Mouse (Mus musculus) kidney, postnatal 25 days (tissue): Measurements from ENCODE around the gene Gm21983.

Source experiments
- DNase-seq, 2 experiments: peaks; one replicate each; pipeline ENCODE4 v3.0.0; 2021; ENCODE audit warnings: mixed read lengths in 2 of 2

Gene Gm21983

DNA sequence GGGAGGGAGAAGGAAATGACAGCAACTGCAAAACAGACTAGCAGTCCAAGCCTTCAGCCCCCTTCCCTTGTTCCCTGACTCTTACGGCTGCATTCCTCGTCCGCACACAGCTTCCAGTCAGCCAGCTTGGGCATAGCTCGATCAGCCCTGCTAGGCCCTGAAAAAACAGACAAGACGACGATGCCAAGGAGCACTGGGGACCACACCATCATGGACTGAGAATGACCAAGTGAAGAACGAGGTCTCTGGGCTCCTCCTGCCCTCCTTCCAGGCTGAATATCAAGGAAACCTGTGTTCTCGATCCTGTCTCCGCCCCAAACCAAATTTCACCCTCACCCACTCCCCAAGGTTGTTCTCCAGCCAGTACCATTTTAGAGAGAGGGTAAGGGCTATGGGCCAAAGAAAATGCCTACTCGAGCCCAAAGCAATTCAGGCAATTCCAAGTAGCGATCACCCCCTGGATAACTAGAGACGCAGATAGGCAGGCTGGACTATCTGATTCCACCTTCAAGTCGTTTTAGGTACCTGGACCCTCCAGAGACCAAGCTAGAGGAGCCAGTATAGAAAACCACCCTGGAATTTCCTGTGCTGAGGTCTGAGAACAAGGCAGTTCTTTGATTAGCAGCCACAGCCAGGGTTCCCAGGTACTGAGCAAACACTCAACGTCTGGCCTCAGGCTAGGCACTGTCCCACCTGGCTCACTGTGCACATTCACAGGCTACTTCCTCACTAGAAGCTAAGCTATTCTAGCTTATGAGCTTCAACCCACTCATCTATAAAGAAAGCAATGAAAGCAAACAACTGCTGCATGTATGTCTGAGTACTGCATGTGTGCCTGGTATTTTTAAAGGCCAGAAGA lies at the start of gene Gm21983, which contains the start of gene Mia:
Gene Gm21983, minus strand, starts transcription at position 250 of the 859 bp plus-strand sequence.
Gene Mia, minus strand, starts transcription at position 321 of the 859 bp plus-strand sequence.
- DNase-seq: no peak

DNA sequence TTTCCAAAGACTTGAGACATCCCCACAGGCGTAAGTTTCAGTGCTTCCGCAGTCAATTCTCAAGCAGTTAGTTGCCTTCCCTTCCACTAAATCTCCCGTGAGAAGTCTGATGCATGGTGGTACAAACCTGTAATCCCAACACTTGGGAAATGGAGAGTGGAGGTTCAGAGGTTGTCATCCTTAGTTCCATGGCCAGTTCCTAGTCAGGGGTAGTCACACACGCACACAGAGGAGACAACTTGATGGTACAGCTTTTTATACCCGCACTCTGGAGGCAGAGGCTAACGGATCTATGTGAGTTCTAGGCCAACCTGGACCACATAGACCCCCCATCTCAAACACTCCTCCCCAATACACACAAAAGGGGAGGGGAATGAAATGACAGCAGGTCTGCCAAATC lies 48.0 kb upstream of the Gm21983 start:
- DNase-seq: no peak

DNA sequence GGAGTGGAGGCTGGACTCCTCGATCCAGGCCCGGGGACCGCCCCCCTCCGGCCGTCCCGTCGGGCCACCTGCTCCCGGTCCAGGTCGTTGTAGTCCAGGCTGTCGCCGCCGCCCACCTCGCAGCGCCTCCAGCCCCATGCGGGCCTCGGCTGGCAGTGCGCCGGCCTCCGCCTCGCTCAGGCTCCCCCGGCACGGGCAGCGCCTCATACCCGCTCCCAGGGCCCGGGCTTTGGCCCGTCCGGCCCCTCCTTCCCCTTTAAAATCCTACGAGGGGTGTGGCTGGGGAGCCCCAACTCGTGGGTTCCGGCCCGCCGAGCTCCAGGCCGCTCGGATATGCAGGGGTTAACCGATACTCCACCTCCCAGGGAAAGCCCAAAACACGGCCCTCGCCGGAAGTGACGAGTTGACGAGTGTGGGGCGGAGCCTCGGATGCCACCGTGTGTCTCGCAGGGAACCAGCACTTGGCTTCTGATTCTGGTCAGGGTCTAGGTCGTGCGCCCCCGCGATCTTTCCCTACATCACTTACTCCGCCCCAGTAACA lies 47.5 kb upstream of the Gm21983 start, which contains the start of gene Itpkc:
Gene Itpkc, minus strand, starts transcription at position 381 of the 541 bp plus-strand sequence.
- DNase-seq: peak; percentile 93 to 96

DNA sequence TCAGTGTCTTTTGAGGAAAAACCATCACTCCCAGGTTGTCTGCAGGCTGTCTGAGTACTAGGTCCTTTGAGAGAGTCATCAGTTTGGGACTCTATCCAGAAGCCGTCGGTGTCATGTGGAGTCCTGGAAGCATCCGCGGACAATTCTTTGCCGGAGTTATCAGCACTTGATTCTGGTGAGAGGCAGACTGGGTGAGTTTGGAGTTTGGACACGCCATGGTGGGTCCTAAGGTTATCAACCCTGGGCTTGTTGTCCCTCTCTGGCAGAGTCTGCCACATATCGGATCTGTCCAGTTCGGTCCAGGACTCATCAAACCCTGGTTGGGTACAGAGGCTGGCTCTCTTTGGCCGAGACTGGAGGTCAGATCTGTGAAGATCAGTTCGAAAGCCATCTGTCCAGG lies 46.8 kb upstream of the Gm21983 start:
- no peak for DNase-seq

DNA sequence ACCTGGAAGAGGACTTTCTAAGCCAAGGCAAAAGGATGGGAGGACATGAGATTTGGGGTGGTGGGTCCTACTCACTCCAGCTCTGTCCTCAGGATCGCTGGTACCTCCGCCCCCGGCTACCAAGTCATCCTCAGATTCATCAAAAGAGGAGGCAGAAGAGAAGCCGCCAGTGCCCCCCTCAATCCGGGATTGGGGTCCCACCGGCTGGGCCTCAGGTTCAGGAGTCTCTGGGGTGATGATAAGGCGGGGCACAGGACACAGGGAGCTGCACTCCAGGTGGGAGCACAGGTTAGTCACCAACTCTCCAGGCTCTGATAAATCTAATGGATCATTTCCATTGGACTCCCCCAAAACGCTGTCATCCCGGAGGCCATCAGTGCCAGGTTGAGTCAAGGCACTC lies 46.4 kb upstream of the Gm21983 start:
- DNase-seq: no peak

DNA sequence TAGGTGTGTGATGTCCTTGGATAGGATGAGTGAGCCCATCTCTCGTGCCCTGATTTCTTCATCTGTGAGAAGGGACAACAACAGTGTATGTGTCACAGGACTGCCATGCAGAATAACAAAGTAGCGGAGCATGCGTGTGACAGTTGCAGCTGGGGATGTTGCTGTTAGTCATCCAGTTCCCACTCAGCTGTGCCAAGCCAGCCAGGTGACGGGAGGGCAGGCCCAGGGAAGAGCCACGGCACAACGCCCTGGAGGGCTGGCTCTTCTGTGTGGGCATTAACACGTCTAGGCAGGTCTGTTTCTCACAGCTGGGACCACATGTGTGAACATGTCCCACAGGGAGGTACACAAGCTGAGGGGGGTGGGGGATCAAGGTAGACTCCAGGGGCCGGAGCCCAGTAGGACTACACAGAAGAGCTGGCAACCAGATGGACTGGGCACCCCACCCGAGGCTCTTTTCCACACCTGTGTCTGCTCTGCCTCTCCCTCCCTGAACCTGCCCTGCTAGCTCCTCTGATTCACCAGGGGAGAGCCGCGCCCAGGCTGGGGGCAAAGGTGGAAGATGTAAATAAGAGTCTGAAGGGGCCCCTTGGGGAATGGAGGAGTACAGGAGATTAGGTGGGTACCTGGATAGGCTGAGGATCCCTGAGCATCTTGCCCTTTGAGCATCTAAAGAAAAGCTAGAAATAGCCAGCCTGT lies 44.1 kb upstream of the Gm21983 start:
- no peak for DNase-seq

DNA sequence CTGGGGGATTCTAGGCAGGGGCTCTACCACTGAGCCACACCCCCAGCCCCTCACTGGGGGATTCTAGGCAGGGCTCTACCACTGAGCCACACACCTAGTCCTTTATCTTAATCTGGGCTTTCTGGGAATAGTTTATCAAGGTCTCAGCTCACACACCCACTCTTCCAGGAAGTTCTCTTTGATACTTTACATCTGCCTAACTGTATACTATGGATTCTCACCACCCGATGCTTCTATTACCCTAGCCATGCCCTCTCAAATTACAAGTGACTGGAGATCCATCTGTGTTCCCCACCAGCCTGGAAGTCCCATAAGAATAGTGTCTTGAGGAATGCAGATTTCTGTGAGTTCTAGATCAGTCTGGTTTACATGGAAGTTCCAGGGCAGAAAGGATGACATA lies 41.7 kb upstream of the Gm21983 start:
- DNase-seq: no peak

DNA sequence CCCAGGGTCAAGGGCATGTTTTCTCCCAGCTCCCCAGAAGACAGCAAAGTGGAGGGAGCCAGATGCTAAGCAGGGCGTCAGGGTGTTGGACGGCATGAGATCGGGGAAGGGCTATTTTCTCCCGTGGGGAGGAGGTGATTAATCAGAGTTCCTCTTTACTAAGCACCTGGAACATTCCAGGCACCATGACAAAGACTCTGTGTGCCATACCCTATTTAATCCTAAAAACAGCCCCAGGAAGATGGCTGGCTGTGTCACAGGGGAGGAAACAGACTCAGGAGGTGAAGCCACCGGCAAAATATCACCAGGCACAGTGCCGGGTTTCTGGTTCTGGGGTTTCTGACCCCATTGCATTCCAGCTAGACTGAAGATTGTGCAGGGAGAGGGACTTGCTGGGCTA lies 41.1 kb upstream of the Gm21983 start:
- no peak for DNase-seq

DNA sequence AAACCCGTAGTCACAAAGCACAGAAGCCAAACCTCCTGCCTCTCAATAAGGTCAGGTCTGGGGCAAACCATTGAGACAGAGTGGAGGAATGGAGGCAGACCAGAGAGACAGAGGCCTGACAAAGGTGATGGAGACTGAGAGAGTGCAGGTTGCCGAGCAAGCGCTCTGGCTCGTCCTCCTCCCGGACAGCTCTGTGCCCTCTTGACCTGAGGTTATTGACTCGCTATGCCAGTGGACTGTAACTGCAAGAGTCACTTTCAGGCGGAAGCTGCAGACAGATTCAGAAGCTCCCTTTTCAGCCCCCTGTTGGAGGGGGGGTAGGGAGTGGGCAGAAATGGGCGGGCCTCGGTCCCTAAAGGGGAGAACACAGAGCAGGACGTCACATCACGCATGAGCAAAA lies 39.1 kb upstream of the Gm21983 start:
- no peak for DNase-seq

DNA sequence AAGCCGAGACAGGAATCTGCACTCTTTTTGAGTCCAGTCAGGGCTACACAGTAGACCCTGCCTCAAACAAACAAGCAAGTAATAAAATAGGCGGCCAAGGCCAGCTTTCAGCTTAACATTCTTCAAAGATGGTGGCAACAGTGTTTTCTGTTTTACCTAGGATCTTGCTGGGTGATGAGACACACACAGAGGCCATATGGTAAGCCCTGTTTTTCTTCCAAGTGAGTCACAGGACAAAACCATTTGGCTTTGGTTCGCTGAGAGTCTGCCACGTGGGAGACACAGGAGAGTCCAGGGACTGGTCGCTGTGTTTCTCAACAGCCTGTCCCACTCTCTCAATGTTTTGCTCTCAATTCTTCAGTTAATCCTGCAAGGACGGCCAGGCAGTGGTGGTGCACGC lies 37.7 kb upstream of the Gm21983 start:
- no peak for DNase-seq

DNA sequence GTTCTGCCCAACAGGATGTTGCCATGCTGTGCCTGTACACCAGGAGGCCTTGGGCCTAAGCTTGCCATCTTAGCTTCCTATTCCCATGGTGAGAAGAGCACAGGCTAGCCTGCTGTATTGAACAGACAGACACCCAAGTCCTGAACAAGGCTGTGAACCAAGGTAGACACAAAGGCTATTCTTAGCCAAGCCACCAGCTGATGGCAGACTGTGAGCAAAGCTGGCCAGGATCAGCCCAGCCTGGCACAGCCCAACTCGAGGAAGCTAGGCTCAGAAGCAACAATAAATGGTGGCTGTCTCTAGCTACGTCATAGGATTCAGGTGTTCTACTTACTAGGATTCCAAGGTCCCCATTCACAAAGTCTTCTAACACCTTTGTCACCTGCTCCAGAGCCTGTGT lies 31.7 kb upstream of the Gm21983 start:
- no peak for DNase-seq

DNA sequence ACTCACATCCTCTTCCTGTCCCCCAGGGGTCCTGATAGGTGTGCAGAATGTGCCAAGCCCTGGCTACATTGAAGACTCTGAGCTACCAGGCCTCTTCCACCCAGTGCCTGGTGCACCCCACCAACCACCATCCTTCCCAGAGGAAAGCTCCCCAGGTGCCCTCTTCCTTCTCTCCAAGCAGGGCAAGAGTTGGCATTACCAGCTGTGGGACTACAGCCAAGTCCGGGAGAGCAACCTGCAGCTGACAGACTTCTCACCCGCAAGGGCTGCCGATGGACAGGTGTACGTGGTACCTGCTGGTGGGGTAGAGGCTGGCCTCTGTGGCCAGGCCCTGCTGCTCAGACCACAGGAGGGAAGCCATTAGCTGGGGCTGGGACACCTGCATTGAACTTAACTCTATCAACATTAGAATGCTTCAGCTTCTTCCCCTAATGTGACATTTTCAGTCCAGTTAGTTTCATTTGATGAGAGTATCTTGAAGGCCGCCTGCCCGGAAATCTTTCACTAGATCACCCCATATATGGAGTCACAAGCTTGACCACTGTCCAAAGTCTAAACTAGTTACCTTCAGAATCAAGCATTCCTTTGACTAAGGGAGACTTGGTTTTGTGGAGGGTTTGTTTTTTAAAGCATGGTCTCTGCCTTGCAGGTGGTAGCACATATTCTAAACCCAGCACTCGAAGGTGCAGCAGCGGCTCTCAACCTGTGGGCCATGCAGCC lies 23.0 kb upstream of the Gm21983 start:
- peak; percentile 51 to 69 for DNase-seq

DNA sequence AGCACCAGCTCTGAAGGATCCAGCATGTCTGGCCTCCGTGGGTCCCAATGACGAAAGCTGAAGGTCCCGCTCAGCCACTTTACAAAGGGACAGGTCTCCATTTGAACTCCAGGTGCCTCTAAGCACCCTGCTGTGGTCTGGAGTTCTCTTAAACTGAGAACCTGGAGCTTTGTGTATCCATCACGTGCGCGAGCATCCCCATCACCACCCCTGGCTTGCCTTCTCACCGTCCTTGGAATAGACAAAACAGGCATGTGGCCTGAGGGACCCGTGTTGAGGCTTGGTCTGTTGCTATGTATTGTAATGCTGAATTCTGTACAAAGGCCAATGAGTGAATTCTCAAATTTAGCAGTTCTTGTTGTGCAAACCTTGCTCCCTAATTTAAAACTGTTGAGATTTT lies 17.9 kb upstream of the Gm21983 start:
- no peak for DNase-seq

DNA sequence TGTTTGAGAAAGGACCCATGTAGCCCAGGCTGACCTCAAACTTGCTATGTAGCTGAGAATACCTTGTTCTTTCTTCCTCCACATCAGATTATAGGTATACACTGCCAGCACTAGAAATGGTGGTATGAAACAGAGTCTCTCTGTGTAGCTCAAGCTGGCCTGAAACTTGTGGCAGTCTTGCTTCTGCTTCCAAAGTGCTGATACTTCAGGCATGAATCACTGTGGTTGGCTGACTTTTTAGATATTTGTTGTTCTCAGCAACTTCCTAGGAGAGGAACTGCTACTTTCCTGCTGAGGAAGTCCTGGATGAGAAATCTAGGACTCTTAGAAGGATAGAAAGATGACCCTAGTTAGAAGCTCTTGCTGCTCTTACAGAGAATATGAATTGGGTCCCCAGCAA lies 17.5 kb upstream of the Gm21983 start:
- DNase-seq: no peak

DNA sequence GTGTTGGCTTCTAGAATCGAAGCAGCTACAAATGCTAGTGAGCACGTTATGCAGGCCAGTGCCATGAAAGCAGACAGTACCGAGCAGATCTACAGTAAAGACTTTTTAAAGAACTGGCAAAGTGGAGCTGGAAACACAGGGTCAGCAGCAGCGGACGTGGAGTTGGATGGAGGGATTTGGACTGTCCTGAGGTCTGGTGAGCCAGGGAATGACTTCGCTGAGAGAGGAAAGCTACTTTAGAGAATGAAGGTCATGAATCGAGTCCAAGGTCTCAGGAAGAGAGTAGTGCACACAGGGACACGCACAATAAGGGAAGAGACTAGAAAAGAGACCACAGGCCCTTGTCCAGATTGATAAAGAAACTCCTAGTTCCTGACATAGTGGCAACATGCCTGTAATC lies 16.7 kb upstream of the Gm21983 start:
- DNase-seq: no peak

DNA sequence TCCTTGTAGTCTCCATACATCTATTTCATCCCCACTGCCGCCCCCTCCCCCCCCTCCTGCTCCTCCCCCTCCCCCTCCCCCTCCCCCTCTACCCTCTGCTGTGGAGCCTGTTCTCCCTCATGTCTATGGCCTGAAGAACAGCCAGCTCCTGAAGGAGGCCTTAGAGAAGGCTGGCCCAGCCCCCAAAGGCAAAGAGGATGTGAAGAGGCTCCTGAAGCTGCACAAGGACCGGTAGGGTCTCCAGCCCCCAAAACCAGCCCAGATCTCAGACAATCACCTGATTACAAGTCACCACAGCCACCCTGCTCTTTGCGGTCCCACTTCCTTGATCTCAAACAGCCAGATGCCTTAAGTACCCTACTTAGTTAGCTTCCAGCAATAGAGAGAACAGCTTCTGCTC lies 16.2 kb upstream of the Gm21983 start:
- DNase-seq: no peak

DNA sequence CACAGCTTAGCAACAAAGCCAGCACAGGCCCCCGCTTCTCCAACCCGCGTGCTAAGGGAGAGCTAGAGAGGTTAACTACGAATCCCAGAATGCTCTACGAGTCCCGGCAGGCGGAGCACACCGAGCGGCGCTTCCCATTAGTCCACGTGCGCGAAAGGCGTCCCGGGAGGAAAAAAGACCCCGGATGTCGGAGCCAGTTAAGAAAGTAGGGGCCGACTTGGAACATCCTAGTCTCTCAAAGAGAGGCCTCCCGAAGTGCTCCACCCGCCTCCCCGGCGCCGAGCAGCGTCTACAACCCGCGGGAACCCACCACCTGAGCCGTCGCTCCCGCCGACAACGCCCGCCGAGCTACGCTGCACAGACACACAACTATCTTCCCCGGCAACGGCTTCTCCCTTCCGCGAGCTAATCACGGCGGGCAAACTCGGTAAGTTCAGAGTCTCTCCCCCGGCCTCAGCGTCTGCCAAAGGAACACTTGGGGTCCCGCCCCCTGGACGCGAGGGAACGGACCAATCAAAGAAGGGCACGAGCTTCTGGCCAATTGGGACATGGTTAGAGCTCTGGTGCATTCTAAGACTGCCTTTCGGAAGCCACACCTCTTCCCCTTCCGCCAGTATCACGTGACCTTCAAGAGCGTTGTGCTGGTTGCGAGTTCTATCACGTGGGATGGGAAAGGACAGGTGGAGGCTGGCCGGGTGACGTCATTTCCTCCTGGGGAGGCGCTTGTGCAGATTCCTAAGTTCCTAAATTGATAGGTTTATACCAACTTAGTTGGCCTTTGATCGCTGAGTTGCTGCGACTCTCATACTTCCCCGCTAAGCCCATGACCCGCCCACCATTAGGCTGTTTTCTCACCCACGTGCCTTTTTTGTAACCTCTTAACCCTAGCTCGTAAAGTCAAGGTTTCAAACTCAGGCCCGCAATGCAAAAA lies 15.1 kb upstream of the Gm21983 start, which contains the start of the genes BC024978 and Snrpa:
Gene BC024978, plus strand, starts transcription at position 101 of the 931 bp plus-strand sequence.
Gene Snrpa, minus strand, starts transcription at position 591 of the 931 bp plus-strand sequence.
- DNase-seq: peak; percentile 99 to 100

DNA sequence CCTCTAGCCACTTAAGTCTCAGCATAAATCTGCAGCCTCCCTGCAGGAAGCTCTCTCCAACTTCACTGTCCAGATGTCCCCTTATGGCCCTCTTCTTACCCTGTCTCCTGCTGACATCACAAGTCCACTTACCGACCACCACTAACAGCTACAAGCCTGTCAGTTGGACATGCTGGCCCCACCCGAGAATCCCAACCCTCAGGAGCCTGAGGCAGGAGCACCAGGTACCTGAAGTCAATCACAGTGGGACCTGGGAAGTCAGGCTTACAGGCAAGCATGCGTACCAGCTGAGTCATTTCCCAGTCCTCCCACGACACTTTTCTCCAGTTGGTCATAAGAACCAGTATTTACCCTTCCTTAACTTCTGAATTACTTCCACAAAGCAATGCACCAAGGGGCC lies 12.8 kb upstream of the Gm21983 start:
- DNase-seq: no peak

DNA sequence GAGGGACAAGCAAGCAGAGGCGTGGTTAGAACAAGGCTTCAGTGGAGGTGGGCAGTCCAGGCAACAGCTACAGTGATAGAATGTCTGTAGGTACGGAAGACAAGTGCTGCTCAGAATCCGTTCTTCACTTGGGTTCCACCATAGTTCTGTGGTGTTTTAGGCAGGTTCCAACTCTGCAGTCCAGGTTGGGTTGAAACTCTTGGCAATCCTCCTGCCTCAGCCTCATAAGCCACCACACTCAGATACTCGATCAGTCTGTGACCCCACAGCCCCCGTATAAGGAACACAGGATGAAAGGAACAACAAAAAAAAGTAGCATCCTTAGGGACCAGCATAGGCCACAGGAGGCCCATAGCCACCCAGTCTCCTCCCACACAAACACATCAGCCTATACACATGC lies 11.5 kb upstream of the Gm21983 start:
- DNase-seq: no peak

DNA sequence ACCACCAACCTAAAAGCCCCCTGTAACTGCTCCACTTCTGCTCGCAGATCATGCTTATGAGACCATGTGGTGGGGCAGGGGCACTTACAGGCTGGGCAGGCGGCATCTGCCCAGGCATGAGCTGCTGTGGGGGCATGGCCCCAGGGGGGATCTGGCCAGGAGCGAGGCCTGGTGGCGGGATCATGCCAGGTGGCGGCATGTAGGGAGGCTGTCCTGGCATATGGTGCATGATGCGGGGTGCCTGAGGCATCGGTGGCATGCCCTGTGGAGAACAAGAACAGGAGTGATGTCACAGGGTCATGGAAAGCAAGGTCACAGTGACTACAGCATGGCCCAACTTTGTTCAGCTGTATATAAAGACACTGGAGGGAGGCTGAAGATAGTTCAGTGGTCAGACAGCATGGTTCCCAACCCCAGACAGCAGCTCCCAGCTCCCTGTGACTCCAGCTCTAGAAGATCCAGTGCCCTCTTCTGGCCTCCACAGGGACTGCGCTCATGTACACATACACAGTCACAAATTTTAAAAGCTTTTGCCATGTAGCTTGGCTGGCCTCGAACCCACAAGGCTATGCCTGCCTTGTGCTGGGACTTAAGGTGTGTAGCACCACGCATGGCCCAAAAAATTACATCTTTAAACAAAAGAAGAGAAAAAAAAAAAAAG lies 8.5 kb upstream of the Gm21983 start:
- peak in 1 of 2 experiments; percentile 25 for DNase-seq

DNA sequence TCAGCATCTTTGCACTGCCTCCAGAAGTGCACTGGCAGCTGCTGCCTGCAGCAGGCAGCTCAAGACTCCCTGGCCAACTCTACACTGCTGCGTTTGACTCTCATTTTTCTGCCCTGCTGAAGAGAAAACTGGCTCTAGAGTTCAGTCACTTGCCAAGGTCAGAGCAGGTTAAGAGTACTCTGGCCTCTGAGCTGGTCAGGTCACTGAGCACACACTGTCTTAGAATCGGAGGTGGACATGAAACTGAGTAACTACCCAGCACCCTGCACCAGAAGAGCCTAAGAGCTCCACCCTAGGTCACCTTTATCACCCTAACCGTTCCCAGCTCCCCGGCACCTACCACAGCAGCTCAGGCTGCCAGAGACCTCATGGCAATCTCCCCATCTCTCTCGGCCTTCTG lies 5.1 kb upstream of the Gm21983 start:
- peak in 1 of 2 experiments; percentile 49 for DNase-seq
